Mouse (Mus musculus) ES-E14 (cell line): ENCODE measurements at regions not wholly inside any gene's neighbourhood (a gene's known extent, or its start where the extent isn't known, plus 50 kb on each side); places are given as distances from the start of the nearest gene placed in this dataset.
A peak's percentile ranks its signal among the peaks of the same experiment; 100 is the strongest.

ENCODE experiments used
- DNase-seq: peaks from one replicate; pipeline ENCODE4 v3.0.0-alpha.2; 2013; ENCODE audit warnings: low read depth, low spot score
- H3K27ac ChIP-seq: 2 replicates; pipeline ENCODE4 v1.5.1; 2012; ENCODE audit warnings: low read depth, mild to moderate bottlenecking, low read length, moderate library complexity, mixed read lengths; ENCODE audit not compliant: poor library complexity, insufficient read depth, severe bottlenecking
- H3K36me3 ChIP-seq: 2 replicates; pipeline ENCODE4 v1.6.1; 2012; ENCODE audit warnings: mild to moderate bottlenecking, low read length, moderate library complexity, mixed read lengths; ENCODE audit not compliant: control insufficient read depth, poor library complexity, insufficient read depth, severe bottlenecking
- H3K4me1 ChIP-seq, 2 experiments: fragments of 150-350 bp in 1 of 2; sonication (generic) in 1 of 2; 2 replicates each; pipeline ENCODE4 v1.6.1; 2012; ENCODE audit warnings: low read length in 2 of 2, mild to moderate bottlenecking in 1 of 2, mixed read lengths in 1 of 2; ENCODE audit not compliant: control insufficient read depth in 2 of 2, insufficient read depth in 2 of 2, poor library complexity in 1 of 2
- H3K4me3 ChIP-seq, 2 experiments: fragments of 150-350 bp in 1 of 2; sonication (generic) in 1 of 2; 2 replicates each; pipeline ENCODE4 v1.5.1; 2012; ENCODE audit warnings: low read length in 2 of 2, low read depth in 1 of 2, mild to moderate bottlenecking in 1 of 2, mixed read lengths in 1 of 2; ENCODE audit not compliant: insufficient read depth in 1 of 2, poor library complexity in 1 of 2, severe bottlenecking in 1 of 2
- H3K9ac ChIP-seq: 2 replicates; pipeline ENCODE4 v1.6.1; 2012; ENCODE audit warnings: low read depth, mild to moderate bottlenecking, low read length, mixed read lengths; ENCODE audit not compliant: poor library complexity, insufficient read depth, severe bottlenecking
- H3K9me3 ChIP-seq: fragments of 150-350 bp; sonication (generic); 2 replicates; pipeline ENCODE4 v1.6.1; 2012; ENCODE audit warnings: low read depth, mild to moderate bottlenecking, low read length; ENCODE audit not compliant: control insufficient read depth, insufficient read depth
- CHD2 ChIP-seq: IDR thresholded peaks from 2 replicates; pipeline ENCODE4 v1.6.1; 2014; ENCODE audit warnings: mild to moderate bottlenecking, low read depth, low read length, inconsistent platforms
- HCFC1 ChIP-seq: IDR thresholded peaks from 2 replicates; pipeline ENCODE4 v1.6.1; 2012; ENCODE audit warnings: low read length, inconsistent platforms, borderline replicate concordance; ENCODE audit not compliant: insufficient read depth
- MAFK ChIP-seq: IDR thresholded peaks from 2 replicates; pipeline ENCODE4 v1.6.1; 2014; ENCODE audit warnings: mild to moderate bottlenecking, low read depth, low read length, inconsistent platforms; ENCODE audit not compliant: insufficient read depth
- ZC3H11A ChIP-seq: IDR thresholded peaks from 2 replicates; pipeline ENCODE4 v1.6.1; 2012; ENCODE audit warnings: low read depth, mild to moderate bottlenecking, inconsistent platforms, low read length, borderline replicate concordance
- ZNF384 ChIP-seq: IDR thresholded peaks from 2 replicates; pipeline ENCODE4 v1.6.1; 2012; ENCODE audit warnings: low read depth, low read length, inconsistent platforms
- in situ Hi-C, 2 experiments: fragments of 600-800 bp; cut with MboI; formaldehyde crosslinking; loops; one replicate each; pipeline ENCODE4 v1.15.1; 2025; ENCODE audit warnings: low sequenced_read_pairs in 2 of 2, inconsistent platforms in 1 of 2; ENCODE audit not compliant: unreplicated experiment in 2 of 2

- Histone ChIP-seq H3K9me3 (no peaks in the 10 kb centered on the region), H3K36me3 (no peaks in the 10 kb centered on the region), H3K27ac (no peak overlapping the region), H3K4me3 (no peak overlapping the region), H3K9ac (no peak overlapping the region), H3K4me1 (no peaks in the 10 kb centered on the region)
- in situ Hi-C loops = no loop called here
- no peak for TF ChIP-seq CHD2
- no peak for TF ChIP-seq HCFC1
- no peak for TF ChIP-seq MAFK
- no peak for TF ChIP-seq ZNF384
- TF ChIP-seq ZC3H11A = no peak
- DNase-seq = no peak
Measured at GRCm38 (mm10) chr15:61508806-61509205, 586.0 kb upstream of the A1bg start.

- peak; percentile 4 for DNase-seq
- no peaks in the 10 kb centered on the region for H3K36me3 ChIP-seq
Measured at GRCm38 (mm10) chr15:61506361-61506897, 583.6 kb upstream of the A1bg start.

GRCm38 (mm10) chr15:61503436-61503835 lies 580.6 kb upstream of the A1bg start:
- H3K9ac ChIP-seq = no peak overlapping the region
- no peaks in the 10 kb centered on the region for H3K4me1 ChIP-seq
- no peaks in the 10 kb centered on the region for H3K9me3 ChIP-seq
- no peaks in the 10 kb centered on the region for H3K36me3 ChIP-seq
- no peak for DNase-seq
- no peak overlapping the region for H3K4me3 ChIP-seq
- in situ Hi-C loops = no loop called here
- H3K27ac ChIP-seq = no peak overlapping the region
- TF ChIP-seq ZC3H11A (no peak), HCFC1 (no peak), ZNF384 (no peak), MAFK (no peak), CHD2 (no peak)

More at GRCm38 (mm10) chr15:61506361-61506897, 583.6 kb upstream of the A1bg start:
- in situ Hi-C loops = no loop called here
- no peaks in the 10 kb centered on the region for H3K9me3 ChIP-seq
- no peak overlapping the region for H3K27ac ChIP-seq
- no peak overlapping the region for H3K4me3 ChIP-seq
- H3K4me1 ChIP-seq = no peaks in the 10 kb centered on the region
- H3K9ac ChIP-seq = no peak overlapping the region
- TF ChIP-seq MAFK (no peak), ZNF384 (no peak), HCFC1 (no peak), CHD2 (no peak), ZC3H11A (no peak)

GRCm38 (mm10) chr15:61489731-61490130 lies 566.9 kb upstream of the A1bg start:
- Histone ChIP-seq H3K27ac (no peak overlapping the region), H3K4me3 (no peak overlapping the region), H3K4me1 (no peaks in the 10 kb centered on the region), H3K9me3 (no peaks in the 10 kb centered on the region), H3K9ac (no peak overlapping the region), H3K36me3 (no peaks in the 10 kb centered on the region)
- TF ChIP-seq ZNF384 (no peak), MAFK (no peak), CHD2 (no peak), HCFC1 (no peak), ZC3H11A (no peak)
- DNase-seq = no peak
- in situ Hi-C loops = no loop called here

- Histone ChIP-seq H3K4me1 (no peaks in the 10 kb centered on the region), H3K9me3 (no peaks in the 10 kb centered on the region), H3K4me3 (no peak overlapping the region), H3K36me3 (no peaks in the 10 kb centered on the region), H3K27ac (no peak overlapping the region), H3K9ac (no peak overlapping the region)
- in situ Hi-C loops = no loop called here
- no peak for DNase-seq
- no peak for TF ChIP-seq HCFC1
- TF ChIP-seq MAFK = no peak
- no peak for TF ChIP-seq CHD2
- TF ChIP-seq ZNF384 = no peak
Measured at GRCm38 (mm10) chr15:61481861-61482260, 559.0 kb upstream of the A1bg start.
